Mouse (Mus musculus): ENCODE measurements around the gene Iqschfp.

Gene Iqschfp

GRCm38 (mm10) chr3:68582103-68582740 is 690.2 kb downstream of the Iqschfp start:
- DNase-seq: no peak

GRCm38 (mm10) chr3:68583031-68583693 is 691.1 kb downstream of the Iqschfp start:
- peak; percentile 62 to 70 for DNase-seq

- DNase-seq: no peak
Observed at GRCm38 (mm10) chr3:68583771-68584511, 691.9 kb downstream of the Iqschfp start.

GRCm38 (mm10) chr3:68585213-68585612 is 693.2 kb downstream of the Iqschfp start:
- no peak for DNase-seq

GRCm38 (mm10) chr3:68586646-68587064 is 694.6 kb downstream of the Iqschfp start:
- DNase-seq: peak in 1 of 2 experiments; percentile 52

GRCm38 (mm10) chr3:68587567-68588245 is 695.7 kb downstream of the Iqschfp start:
- no peak for DNase-seq

GRCm38 (mm10) chr3:68589220-68589840 is 697.3 kb downstream of the Iqschfp start:
- DNase-seq: no peak

- peak in 1 of 2 experiments; percentile 40 for DNase-seq
Observed at GRCm38 (mm10) chr3:68590436-68590835, 698.4 kb downstream of the Iqschfp start.

GRCm38 (mm10) chr3:68592575-68592974 is 700.5 kb downstream of the Iqschfp start:
- DNase-seq: no peak

- DNase-seq: no peak
Observed at GRCm38 (mm10) chr3:68593073-68593867, 701.2 kb downstream of the Iqschfp start.

- DNase-seq: peak; percentile 40 to 52
Observed at GRCm38 (mm10) chr3:68595316-68595925, 703.4 kb downstream of the Iqschfp start.

GRCm38 (mm10) chr3:68596938-68597337 is 704.9 kb downstream of the Iqschfp start:
- no peak for DNase-seq

GRCm38 (mm10) chr3:68602891-68603290 is 710.9 kb downstream of the Iqschfp start:
- DNase-seq: no peak

GRCm38 (mm10) chr3:68604467-68604866 is 712.4 kb downstream of the Iqschfp start:
- no peak for DNase-seq

GRCm38 (mm10) chr3:68604962-68605361 is 712.9 kb downstream of the Iqschfp start:
- no peak for DNase-seq

- no peak for DNase-seq
Observed at GRCm38 (mm10) chr3:68605942-68606603, 714.0 kb downstream of the Iqschfp start.

GRCm38 (mm10) chr3:68606730-68607129 is 714.7 kb downstream of the Iqschfp start:
- DNase-seq: no peak

GRCm38 (mm10) chr3:68607336-68607735 is 715.3 kb downstream of the Iqschfp start:
- DNase-seq: no peak

- peak in 1 of 2 experiments; percentile 44 for DNase-seq
Observed at GRCm38 (mm10) chr3:68608848-68609497, 716.9 kb downstream of the Iqschfp start.

GRCm38 (mm10) chr3:68610011-68610410 is 718.0 kb downstream of the Iqschfp start:
- no peak for DNase-seq
